Mouse (Mus musculus) lung, postnatal 36 days (tissue): ENCODE data around the gene Atp8b4.

ENCODE experiments used
- DNase-seq: peaks from one replicate; pipeline ENCODE4 v3.0.0; 2022; ENCODE audit warnings: mixed read lengths

Gene Atp8b4

GRCm38 (mm10) chr2:126432481-126433066 is 67.9 kb downstream of the Atp8b4 start:
- DNase-seq = no peak

- peak; percentile 72 for DNase-seq
Measured at GRCm38 (mm10) chr2:126429282-126429681, 71.2 kb downstream of the Atp8b4 start.

GRCm38 (mm10) chr2:126425223-126425622 is 75.3 kb downstream of the Atp8b4 start:
- peak; percentile 23 for DNase-seq

- DNase-seq = no peak
Measured at GRCm38 (mm10) chr2:126424714-126425113, 75.8 kb downstream of the Atp8b4 start.

GRCm38 (mm10) chr2:126420901-126421300 is 79.6 kb downstream of the Atp8b4 start:
- no peak for DNase-seq

GRCm38 (mm10) chr2:126418916-126419315 is 81.6 kb downstream of the Atp8b4 start:
- no peak for DNase-seq

GRCm38 (mm10) chr2:126416772-126417171 is 83.7 kb downstream of the Atp8b4 start:
- no peak for DNase-seq

- no peak for DNase-seq
Measured at GRCm38 (mm10) chr2:126415981-126416380, 84.5 kb downstream of the Atp8b4 start.

GRCm38 (mm10) chr2:126412759-126413158 is 87.7 kb downstream of the Atp8b4 start:
- no peak for DNase-seq

GRCm38 (mm10) chr2:126399454-126399853 is 101.0 kb downstream of the Atp8b4 start:
- DNase-seq = no peak

- DNase-seq = no peak
Measured at GRCm38 (mm10) chr2:126399017-126399416, 101.5 kb downstream of the Atp8b4 start.

- DNase-seq = no peak
Measured at GRCm38 (mm10) chr2:126398216-126398615, 102.3 kb downstream of the Atp8b4 start.

- DNase-seq = no peak
Measured at GRCm38 (mm10) chr2:126397513-126397912, 103.0 kb downstream of the Atp8b4 start.

- no peak for DNase-seq
Measured at GRCm38 (mm10) chr2:126394924-126395323, 105.5 kb downstream of the Atp8b4 start.

- DNase-seq = no peak
Measured at GRCm38 (mm10) chr2:126387458-126388037, 112.9 kb downstream of the Atp8b4 start.

GRCm38 (mm10) chr2:126386056-126386455 is 114.4 kb downstream of the Atp8b4 start:
- DNase-seq = no peak

- no peak for DNase-seq
Measured at GRCm38 (mm10) chr2:126380300-126380699, 120.2 kb downstream of the Atp8b4 start.

GRCm38 (mm10) chr2:126371634-126372033 is 128.8 kb downstream of the Atp8b4 start:
- no peak for DNase-seq

GRCm38 (mm10) chr2:126369815-126370214 is 130.7 kb downstream of the Atp8b4 start:
- DNase-seq = no peak

GRCm38 (mm10) chr2:126363745-126364725 is 136.4 kb downstream of the Atp8b4 start:
- no peak for DNase-seq

GRCm38 (mm10) chr2:126363050-126363744 is 137.3 kb downstream of the Atp8b4 start:
- DNase-seq = peak; percentile 86

- peak; percentile 15 for DNase-seq
Measured at GRCm38 (mm10) chr2:126361131-126361810, 139.2 kb downstream of the Atp8b4 start.
